Mouse (Mus musculus) spleen, adult 2 months (tissue): ENCODE data around the gene Oasl2. TPM values are rescaled to one million over a fixed set of nuclear protein-coding genes. Genes with fewer than 3 reads are reported as not detected.
"Not testable (repeated sequence)": the region's sequence is repeated elsewhere in the genome, so short reads cannot be mapped to it uniquely, and the experiment has no call there.

ENCODE experiments used
- DNase-seq, 2 experiments: peaks; one replicate each; pipeline versions ENCODE4 v3.0.0 to v3.0.0-alpha.2; 2012 to 2021; ENCODE audit warnings: low spot score in 2 of 2, low read depth in 1 of 2
- H3K27ac ChIP-seq: fragments of 200-500 bp; 2 replicates; pipeline ENCODE4 v1.5.1; 2012; ENCODE audit warnings: low read length, inconsistent platforms; ENCODE audit not compliant: insufficient read depth
- H3K27me3 ChIP-seq: fragments of 200-500 bp; 2 replicates; pipeline ENCODE4 v1.6.1; 2012; ENCODE audit warnings: mild to moderate bottlenecking, moderate library complexity, low read length, inconsistent platforms; ENCODE audit not compliant: control insufficient read depth, insufficient read depth
- H3K36me3 ChIP-seq: fragments of 200-500 bp; 2 replicates; pipeline ENCODE4 v1.6.1; 2012; ENCODE audit warnings: mild to moderate bottlenecking, low read length, inconsistent platforms; ENCODE audit not compliant: control insufficient read depth, insufficient read depth
- H3K4me1 ChIP-seq: fragments of 200-500 bp; 2 replicates; pipeline ENCODE4 v1.6.1; 2011; ENCODE audit warnings: inconsistent platforms; ENCODE audit not compliant: control insufficient read depth, insufficient read depth, insufficient read length
- H3K4me3 ChIP-seq: fragments of 200-500 bp; 2 replicates; pipeline ENCODE4 v1.5.1; 2011; ENCODE audit warnings: mild to moderate bottlenecking, inconsistent platforms; ENCODE audit not compliant: insufficient read depth, insufficient read length; ENCODE audit errors: extremely low read depth
- CTCF ChIP-seq: fragments of 200-500 bp; IDR thresholded peaks from 2 replicates; pipeline ENCODE4 v1.5.1; 2011; ENCODE audit warnings: mild to moderate bottlenecking, inconsistent platforms; ENCODE audit not compliant: insufficient read depth, insufficient read length, insufficient replicate concordance; ENCODE audit errors: extremely low read depth
- POLR2A ChIP-seq: fragments of 200-500 bp; IDR thresholded peaks from 2 replicates; pipeline ENCODE4 v1.6.1; 2011; ENCODE audit warnings: low read depth, low read length, inconsistent platforms
- WGBS: fragments of 180-500 bp; shearing (Covaris S2); methylation state at CpG from one replicate; pipeline ENCODE4 v1.1.7; 2018; 5-methylcytosine and 5-hydroxymethylcytosine counted together
- polyA plus RNA-seq: library from polyadenylated mRNA; depleted of rRNA; stranded (reverse); fragments of >200 nt; gene quantifications from 2 replicates; pipeline ENCODE4 v1.2.3, GENCODE M21; 2012; rRNA removed

Gene Oasl2
- polyA plus RNA-seq: 5.6 and 5.8 TPM in 2 replicates

DNA sequence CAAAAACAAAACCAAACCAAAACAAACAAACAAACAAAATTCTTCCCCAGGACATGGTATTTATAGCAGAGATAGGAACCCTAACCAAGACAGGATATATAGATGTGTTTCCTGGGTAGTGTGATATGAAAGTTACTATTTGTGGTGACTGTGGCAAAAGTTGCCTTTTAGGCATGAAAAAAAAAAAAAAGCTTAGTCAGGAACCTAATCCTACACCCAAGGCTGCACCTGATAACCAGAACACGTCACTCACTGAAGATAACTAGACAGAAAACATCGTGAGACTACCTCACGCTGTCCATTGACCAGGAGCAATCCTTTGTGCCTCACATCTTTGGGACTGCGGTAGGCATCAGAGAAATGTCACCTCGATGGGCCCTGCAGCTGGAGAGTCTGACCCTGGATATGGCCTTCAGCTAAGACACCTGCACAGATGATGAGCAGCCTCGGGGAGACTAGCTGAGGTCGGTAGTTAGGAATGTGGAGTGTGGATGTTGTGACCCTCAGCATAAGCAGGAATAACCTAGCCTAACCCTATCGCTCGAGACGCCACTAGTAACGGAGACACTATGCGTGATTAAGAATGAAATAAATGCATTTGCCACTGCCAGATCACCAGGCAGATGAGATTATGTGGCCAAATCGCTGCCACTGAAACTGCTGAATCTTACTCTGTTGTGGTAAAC, at the start of gene Oasl2:
Oasl2 (plus strand) TSS at position 249 of the 686 bp plus-strand sequence.
- no peak for TF ChIP-seq CTCF
- TF ChIP-seq POLR2A: no peak
- Histone ChIP-seq H3K4me1 (peaks cover 7% of the 10 kb centered on the region; the same call in 1 of the 2 replicates), H3K4me3 (peak within 1 kb of the TSS; percentile 55), H3K36me3 (no peaks in the 10 kb centered on the region), H3K27me3 (no peaks in the 10 kb centered on the region), H3K27ac (peak within 1 kb of the TSS; percentile 36)
- 25% methylated on average over 13 of the region's 13 CpGs for WGBS
- DNase-seq: no peak

- no peak for DNase-seq
- TF ChIP-seq CTCF (no peak), POLR2A (no peak)
- no peak overlapping the region for H3K27ac ChIP-seq
- no peak overlapping the region for H3K4me3 ChIP-seq
- no peaks in the 10 kb centered on the region for H3K27me3 ChIP-seq
- H3K36me3 ChIP-seq: no peaks in the 10 kb centered on the region
- WGBS: 77% methylated on average over 20 of the region's 20 CpGs
- H3K4me1 ChIP-seq: no peaks in the 10 kb centered on the region
These were observed 45.0 kb upstream of the Oasl2 start for GRCm38 (mm10) chr5:114851565-114852236.

DNA sequence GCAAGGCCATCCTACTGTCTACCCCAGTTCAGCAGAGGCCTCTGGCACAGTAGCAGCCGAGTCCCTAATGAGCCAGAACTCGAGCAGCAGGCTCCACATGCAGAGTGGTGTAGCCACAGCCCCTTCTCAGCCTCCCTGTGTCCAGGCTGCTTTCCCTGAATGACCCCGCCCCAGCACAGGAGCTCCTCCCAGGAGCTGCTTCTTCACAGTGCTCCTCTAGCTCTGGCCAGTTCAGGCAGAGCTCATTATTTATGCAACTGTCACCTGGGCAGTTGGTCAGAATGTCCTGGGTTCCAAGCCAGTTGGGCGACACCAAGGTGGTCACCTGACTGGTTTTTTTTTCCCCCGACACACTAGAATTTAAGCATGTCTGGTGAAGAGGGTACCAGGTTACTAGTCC, 43.4 kb upstream of the Oasl2 start, which contains the start of gene 4930519G04Rik:
4930519G04Rik (plus strand) TSS at position 301 of the 400 bp plus-strand sequence.
- H3K27me3 ChIP-seq, H3K36me3 ChIP-seq, H3K27ac ChIP-seq, H3K4me3 ChIP-seq, DNase-seq, H3K4me1 ChIP-seq: not testable (repeated sequence)
- WGBS: 89% methylated on average over 3 of the region's 5 CpGs

- TF ChIP-seq POLR2A (no peak), CTCF (no peak)
- no peak within 1 kb of the TSS for H3K27ac ChIP-seq
- H3K36me3 ChIP-seq: no peaks in the 10 kb centered on the region
- 87% methylated on average over 12 of the region's 12 CpGs for WGBS
- no peaks in the 10 kb centered on the region for H3K27me3 ChIP-seq
- no peak within 1 kb of the TSS; the same call in 1 of the 2 replicates for H3K4me3 ChIP-seq
- no peak for DNase-seq
- H3K4me1 ChIP-seq: no peaks in the 10 kb centered on the region; the same call in 1 of the 2 replicates
These were observed 38.2 kb upstream of the Oasl2 start, which contains the start of gene Gm9936 for GRCm38 (mm10) chr5:114858582-114858981. Gm9936 (minus strand) TSS chr5:114858682.

DNA sequence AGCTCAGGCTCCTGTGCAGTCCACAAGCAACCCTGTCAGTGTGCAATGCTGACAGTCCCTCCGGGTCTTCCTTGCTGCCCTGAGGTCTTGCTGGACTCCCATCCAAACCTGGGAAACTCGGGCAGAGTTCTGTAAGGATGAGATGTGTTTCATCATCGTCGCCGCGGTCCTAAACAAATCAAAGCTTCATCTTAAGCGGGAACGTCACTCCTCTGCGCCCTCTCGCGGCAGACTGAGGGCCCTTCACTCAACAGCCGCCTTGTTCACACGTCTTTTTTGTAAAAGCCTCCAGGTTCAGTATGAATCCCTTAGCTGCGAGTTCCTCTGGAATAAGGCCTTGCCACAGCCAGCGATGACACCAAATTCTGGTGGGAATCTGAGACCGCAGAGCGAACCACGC, 37.5 kb upstream of the Oasl2 start:
- TF ChIP-seq POLR2A: no peak
- peak; percentile 91 for TF ChIP-seq CTCF
- H3K4me1 ChIP-seq: no peaks in the 10 kb centered on the region; the same call in 1 of the 2 replicates
- H3K36me3 ChIP-seq: no peaks in the 10 kb centered on the region
- DNase-seq: peak; percentile 44 to 61
- H3K27ac ChIP-seq: no peak overlapping the region
- 4% methylated on average over 18 of the region's 18 CpGs for WGBS
- H3K27me3 ChIP-seq: no peaks in the 10 kb centered on the region
- no peak overlapping the region; the same call in 1 of the 2 replicates for H3K4me3 ChIP-seq

- Histone ChIP-seq H3K4me1 (peaks cover 5% of the 10 kb centered on the region; the same call in 1 of the 2 replicates), H3K36me3 (no peaks in the 10 kb centered on the region), H3K4me3 (no peak overlapping the region), H3K27ac (no peak overlapping the region), H3K27me3 (no peaks in the 10 kb centered on the region)
- WGBS: 47% methylated on average over 6 of the region's 6 CpGs
- no peak for TF ChIP-seq CTCF
- no peak for TF ChIP-seq POLR2A
- no peak for DNase-seq
These were observed 35.0 kb upstream of the Oasl2 start for GRCm38 (mm10) chr5:114861730-114862129.

DNA sequence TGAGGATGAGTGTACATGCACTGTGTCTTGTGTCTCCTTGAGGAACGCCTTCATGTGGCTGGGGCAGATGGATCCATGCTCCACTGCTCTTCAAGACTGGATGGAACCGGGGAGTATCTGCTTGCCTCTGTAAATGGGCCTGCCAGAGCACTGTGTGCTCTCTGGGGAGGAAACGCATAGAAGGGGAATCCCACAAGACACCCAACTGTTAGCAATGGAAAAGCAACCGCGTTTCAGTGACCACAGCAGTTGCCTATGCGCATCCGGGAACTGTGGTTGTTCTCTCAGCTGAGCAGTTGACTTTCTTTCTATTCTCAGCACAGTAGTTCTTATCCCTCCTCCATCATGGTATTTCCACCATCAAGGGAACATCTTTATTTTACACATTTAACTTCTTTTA, 31.9 kb upstream of the Oasl2 start:
- Histone ChIP-seq H3K27me3 (no peaks in the 10 kb centered on the region), H3K4me3 (no peak overlapping the region), H3K4me1 (peaks cover 5% of the 10 kb centered on the region; the same call in 1 of the 2 replicates), H3K36me3 (no peaks in the 10 kb centered on the region), H3K27ac (peak overlapping the region; percentile 58)
- WGBS: 20% methylated on average over 7 of the region's 7 CpGs
- DNase-seq: peak; percentile 47 to 86
- TF ChIP-seq CTCF: no peak
- TF ChIP-seq POLR2A: no peak
